Mouse (Mus musculus) MEL (cell line): Measurements from ENCODE around the gene Otud1. TPM values are rescaled to one million over a fixed set of nuclear protein-coding genes. Genes with fewer than 3 reads are reported as not detected.

Experiments used
- DNase-seq: peaks from one replicate; pipeline ENCODE4 v3.0.0; 2011; ENCODE audit warnings: low read depth, low spot score
- H3K27ac ChIP-seq: 2 replicates; pipeline ENCODE4 v1.5.1; 2012; ENCODE audit warnings: low read depth, mild to moderate bottlenecking, control low read depth, low read length, moderate library complexity; ENCODE audit not compliant: control insufficient read depth
- H3K27me3 ChIP-seq, 2 experiments: fragments of 150-350 bp in 1 of 2; sonication (generic) in 1 of 2; 2 replicates each; pipeline ENCODE4 v1.6.1; 2012; ENCODE audit warnings: low read length in 2 of 2, mild to moderate bottlenecking in 2 of 2, improper control_type of control experiment in 1 of 2, moderate library complexity in 1 of 2; ENCODE audit not compliant: insufficient read depth in 2 of 2, control insufficient read depth in 1 of 2
- H3K36me3 ChIP-seq, 2 experiments: 2 replicates each; pipeline ENCODE4 v1.6.1; 2012 to 2014; ENCODE audit warnings: low read length in 2 of 2, improper control_type of control experiment in 1 of 2, inconsistent platforms in 1 of 2, mild to moderate bottlenecking in 1 of 2; ENCODE audit not compliant: insufficient read depth in 2 of 2, control insufficient read depth in 1 of 2
- H3K4me1 ChIP-seq, 2 experiments: fragments of 150-350 bp in 1 of 2; sonication (generic) in 1 of 2; 2 replicates each; pipeline ENCODE4 v1.6.1; 2012; ENCODE audit warnings: low read length in 2 of 2, improper control_type of control experiment in 1 of 2, mild to moderate bottlenecking in 1 of 2; ENCODE audit not compliant: insufficient read depth in 2 of 2, control insufficient read depth in 1 of 2
- H3K4me3 ChIP-seq, 2 experiments: fragments of 150-350 bp in 1 of 2; sonication (generic) in 1 of 2; 2 replicates each; pipeline ENCODE4 v1.5.1; 2012; ENCODE audit warnings: low read depth in 2 of 2, low read length in 2 of 2, mild to moderate bottlenecking in 2 of 2, moderate library complexity in 2 of 2, control low read depth in 1 of 2, improper control_type of control experiment in 1 of 2; ENCODE audit not compliant: control insufficient read depth in 1 of 2, insufficient read depth in 1 of 2
- H3K79me2 ChIP-seq: 2 replicates; pipeline ENCODE4 v1.6.1; 2012; ENCODE audit warnings: mild to moderate bottlenecking, low read length, moderate library complexity; ENCODE audit not compliant: control insufficient read depth, poor library complexity, insufficient read depth
- H3K9ac ChIP-seq: 2 replicates; pipeline ENCODE4 v1.6.1; 2012; ENCODE audit warnings: low read depth, mild to moderate bottlenecking, control low read depth, low read length, moderate library complexity; ENCODE audit not compliant: control insufficient read depth, poor library complexity, severe bottlenecking
- H3K9me3 ChIP-seq: fragments of 150-350 bp; sonication (generic); replicated peaks from 2 replicates; pipeline ENCODE4 v1.6.1; 2012; ENCODE audit warnings: mild to moderate bottlenecking, low read length, improper control_type of control experiment, moderate library complexity; ENCODE audit not compliant: insufficient read depth
- BHLHE40 ChIP-seq: IDR thresholded peaks from 2 replicates; pipeline ENCODE4 v1.6.1; 2012; ENCODE audit warnings: low read depth, mild to moderate bottlenecking, inconsistent platforms, low read length, improper control_type of control experiment, borderline replicate concordance
- CHD2 ChIP-seq: IDR thresholded peaks from 2 replicates; pipeline ENCODE4 v1.6.1; 2011; ENCODE audit warnings: low read length, improper control_type of control experiment
- CTCF ChIP-seq, 3 experiments: IDR thresholded peaks in 2 of 3; conservative IDR thresholded peaks in 1 of 3; 2 replicates each; pipeline ENCODE4 v1.5.1; 2011 to 2012; ENCODE audit warnings: low read length in 3 of 3, low read depth in 2 of 3, mild to moderate bottlenecking in 2 of 3, improper control_type of control experiment in 1 of 3, inconsistent platforms in 1 of 3, mixed read lengths in 1 of 3, moderate library complexity in 1 of 3; ENCODE audit not compliant: control insufficient read depth in 1 of 3, insufficient read depth in 1 of 3, poor library complexity in 1 of 3, severe bottlenecking in 1 of 3
- ELF1 ChIP-seq: IDR thresholded peaks from 2 replicates; pipeline ENCODE4 v1.6.1; 2014; ENCODE audit warnings: low read depth, mild to moderate bottlenecking, inconsistent platforms, low read length, improper control_type of control experiment, moderate library complexity
- EP300 ChIP-seq, 2 experiments: IDR thresholded peaks; 2 replicates each; pipeline ENCODE4 v1.6.1; 2011; ENCODE audit warnings: improper control_type of control experiment in 2 of 2, low read length in 2 of 2, low read depth in 1 of 2, mild to moderate bottlenecking in 1 of 2
- ETS1 ChIP-seq: IDR thresholded peaks from 2 replicates; pipeline ENCODE4 v1.6.1; 2012; ENCODE audit warnings: low read depth, mild to moderate bottlenecking, inconsistent platforms, low read length, improper control_type of control experiment, moderate library complexity
- GATA1 ChIP-seq: IDR thresholded peaks from 2 replicates; pipeline ENCODE4 v1.6.1; 2011; ENCODE audit warnings: low read depth, low read length, improper control_type of control experiment
- JUND ChIP-seq: IDR thresholded peaks from 2 replicates; pipeline ENCODE4 v1.6.1; 2011; ENCODE audit warnings: low read depth, mild to moderate bottlenecking, improper control_type of control experiment, low read length
- KAT2A ChIP-seq: conservative IDR thresholded peaks from 2 replicates; pipeline ENCODE4 v1.6.1; 2012; ENCODE audit warnings: low read depth, low read length, improper control_type of control experiment, inconsistent platforms
- MAFK ChIP-seq: IDR thresholded peaks from 2 replicates; pipeline ENCODE4 v1.6.1; 2011; ENCODE audit warnings: low read depth, mild to moderate bottlenecking, low read length, improper control_type of control experiment, borderline replicate concordance
- MAX ChIP-seq: IDR thresholded peaks from 2 replicates; pipeline ENCODE4 v1.6.1; 2011; ENCODE audit warnings: low read length, improper control_type of control experiment
- MAZ ChIP-seq: IDR thresholded peaks from 2 replicates; pipeline ENCODE4 v1.6.1; 2012; ENCODE audit warnings: low read depth, mild to moderate bottlenecking, inconsistent platforms, low read length, improper control_type of control experiment
- MEF2A ChIP-seq: IDR thresholded peaks from 2 replicates; pipeline ENCODE4 v1.6.1; 2014; ENCODE audit warnings: low read depth, mild to moderate bottlenecking, inconsistent platforms, low read length, improper control_type of control experiment; ENCODE audit not compliant: poor library complexity, insufficient replicate concordance, severe bottlenecking; ENCODE audit errors: extremely low read depth
- MXI1 ChIP-seq: IDR thresholded peaks from 2 replicates; pipeline ENCODE4 v1.6.1; 2011; ENCODE audit warnings: mild to moderate bottlenecking, low read depth, low read length, improper control_type of control experiment
- MYB ChIP-seq: IDR thresholded peaks from 2 replicates; pipeline ENCODE4 v1.6.1; 2011; ENCODE audit warnings: mild to moderate bottlenecking, low read depth, low read length, improper control_type of control experiment
- NELFE ChIP-seq: IDR thresholded peaks from 2 replicates; pipeline ENCODE4 v1.6.1; 2011; ENCODE audit warnings: low read depth, low read length, improper control_type of control experiment
- POLR2AphosphoS2 ChIP-seq: IDR thresholded peaks from 2 replicates; pipeline ENCODE4 v1.6.1; 2011; ENCODE audit warnings: low read length, improper control_type of control experiment
- RAD21 ChIP-seq: IDR thresholded peaks from 2 replicates; pipeline ENCODE4 v1.6.1; 2011; ENCODE audit warnings: mild to moderate bottlenecking, low read depth, low read length, improper control_type of control experiment
- RCOR1 ChIP-seq: IDR thresholded peaks from 2 replicates; pipeline ENCODE4 v1.6.1; 2012; ENCODE audit warnings: low read depth, mild to moderate bottlenecking, inconsistent platforms, low read length, improper control_type of control experiment
- SIN3A ChIP-seq: IDR thresholded peaks from 2 replicates; pipeline ENCODE4 v1.6.1; 2012; ENCODE audit warnings: low read length, improper control_type of control experiment, inconsistent platforms
- SMC3 ChIP-seq: IDR thresholded peaks from 2 replicates; pipeline ENCODE4 v1.6.1; 2011; ENCODE audit warnings: low read depth, low read length, improper control_type of control experiment
- TAL1 ChIP-seq: IDR thresholded peaks from 2 replicates; pipeline ENCODE4 v1.6.1; 2012; ENCODE audit warnings: mild to moderate bottlenecking, inconsistent platforms, low read length, moderate library complexity, mixed read lengths
- TBP ChIP-seq: IDR thresholded peaks from 2 replicates; pipeline ENCODE4 v1.8.0; 2011; ENCODE audit warnings: low read depth, low read length, improper control_type of control experiment
- UBTF ChIP-seq: IDR thresholded peaks from 2 replicates; pipeline ENCODE4 v1.6.1; 2012; ENCODE audit warnings: low read depth, mild to moderate bottlenecking, inconsistent platforms, low read length, improper control_type of control experiment, moderate library complexity, borderline replicate concordance; ENCODE audit not compliant: insufficient read depth
- USF2 ChIP-seq, 2 experiments: IDR thresholded peaks; 2 replicates each; pipeline ENCODE4 v1.6.1; 2011 to 2012; ENCODE audit warnings: improper control_type of control experiment in 2 of 2, low read length in 2 of 2, borderline replicate concordance in 1 of 2, inconsistent platforms in 1 of 2, low read depth in 1 of 2, mild to moderate bottlenecking in 1 of 2; ENCODE audit not compliant: insufficient read depth in 1 of 2
- ZKSCAN1 ChIP-seq: IDR thresholded peaks from 2 replicates; pipeline ENCODE4 v1.6.1; 2012; ENCODE audit warnings: low read depth, mild to moderate bottlenecking, inconsistent platforms, low read length, improper control_type of control experiment, moderate library complexity
- ZNF384 ChIP-seq: IDR thresholded peaks from 2 replicates; pipeline ENCODE4 v1.6.1; 2012; ENCODE audit warnings: low read depth, mild to moderate bottlenecking, inconsistent platforms, low read length, improper control_type of control experiment
- polyA plus RNA-seq, 2 experiments: library from polyadenylated mRNA; stranded (reverse) in 1 of 2; unstranded in 1 of 2; fragments of >175 nt in 1 of 2; fragments of >200 nt in 1 of 2; gene quantifications; 2 replicates each; pipeline versions ENCODE4 v1.2.1 to v1.2.4; 2012; ENCODE audit warnings: low replicate concordance in 2 of 2, low read depth in 1 of 2; ENCODE audit not compliant: insufficient read length in 2 of 2, insufficient read depth in 1 of 2, missing spikeins in 1 of 2
- total RNA-seq: library from RNA; depleted of rRNA; stranded (reverse); fragments of 300-350 nt; gene quantifications from 2 replicates; pipeline ENCODE4 v1.2.3, GENCODE M21; 2012

The Otud1 gene
- total and polyA plus RNA-seq, 3 experiments = 0.27 to 0.45 TPM; not detected in 1

GRCm38 (mm10) chr2:19664555-19665475, 7.3 kb downstream of the Otud1 start:
- TF ChIP-seq BHLHE40 (no peak), CHD2 (no peak), RAD21 (no peak), ZKSCAN1 (no peak), RCOR1 (no peak), MAFK (no peak), GATA1 (no peak), ETS1 (no peak), POLR2AphosphoS2 (no peak), CTCF (IDR thresholded peaks at IDR 0.05 in 2 of 3, conservative IDR thresholded peaks at IDR 0.05 in 1 of 3; ENCODE audit: control insufficient read depth in 1 of 3, insufficient read depth in 1 of 3, low read depth in 2 of 3, low read length in 3 of 3, poor library complexity in 1 of 3, severe bottlenecking in 1 of 3) (no peak), ELF1 (no peak), KAT2A (no peak), MAZ (no peak)

GRCm38 (mm10) chr2:19665841-19666240, 8.3 kb downstream of the Otud1 start:
- no peaks in the 10 kb centered on the region for H3K27me3 ChIP-seq
- no peak overlapping the region for H3K9ac ChIP-seq
- H3K36me3 ChIP-seq = no peaks in the 10 kb centered on the region
- DNase-seq = no peak
- TF ChIP-seq MEF2A (no peak), USF2 (IDR thresholded peaks at IDR 0.05; ENCODE audit: borderline replicate concordance in 1 of 2, insufficient read depth in 1 of 2, low read depth in 1 of 2, low read length in 2 of 2) (no peak), TBP (no peak), MYB (no peak), UBTF (no peak), CTCF (IDR thresholded peaks at IDR 0.05 in 2 of 3, conservative IDR thresholded peaks at IDR 0.05 in 1 of 3; ENCODE audit: control insufficient read depth in 1 of 3, insufficient read depth in 1 of 3, low read depth in 2 of 3, low read length in 3 of 3, poor library complexity in 1 of 3, severe bottlenecking in 1 of 3) (no peak), JUND (no peak), EP300 (IDR thresholded peaks at IDR 0.05; ENCODE audit: low read depth in 1 of 2, low read length in 2 of 2) (no peak), TAL1 (no peak), BHLHE40 (no peak), MXI1 (no peak), MAFK (no peak), SMC3 (no peak), MAX (no peak), ELF1 (no peak), NELFE (no peak), ZNF384 (no peak), SIN3A (no peak), CHD2 (no peak), MAZ (no peak)
- TF ChIP-seq, all 39 proteins: peak for 0
- no peaks in the 10 kb centered on the region for H3K9me3 ChIP-seq
- H3K79me2 ChIP-seq = no peaks in the 10 kb centered on the region
- no peak overlapping the region for H3K4me3 ChIP-seq
- no peak overlapping the region for H3K27ac ChIP-seq
- H3K4me1 ChIP-seq = no peaks in the 10 kb centered on the region

More at GRCm38 (mm10) chr2:19664555-19665475, 7.3 kb downstream of the Otud1 start:
- no peak overlapping the region for H3K9ac ChIP-seq
- H3K36me3 ChIP-seq = no peaks in the 10 kb centered on the region
- no peak overlapping the region for H3K27ac ChIP-seq
- no peaks in the 10 kb centered on the region for H3K9me3 ChIP-seq
- H3K79me2 ChIP-seq = no peaks in the 10 kb centered on the region
- no peaks in the 10 kb centered on the region for H3K4me1 ChIP-seq
- H3K4me3 ChIP-seq = no peak overlapping the region
- no peaks in the 10 kb centered on the region for H3K27me3 ChIP-seq
- DNase-seq = no peak
